Mouse (Mus musculus) layer of hippocampus, adult 18-20 months (tissue): ENCODE measurements around the gene Ppp2r1b. TPM values are rescaled to one million over a fixed set of nuclear protein-coding genes. Genes with fewer than 3 reads are reported as not detected.

Source experiments
- DNase-seq, 2 experiments: peaks; one replicate each; pipeline ENCODE4 v3.0.0; 2022; ENCODE audit warnings: low spot score in 2 of 2
- total RNA-seq, 2 experiments: library from RNA; stranded (reverse); gene quantifications; 2 replicates each; pipeline ENCODE4 v1.2.3; 2021

The Ppp2r1b gene
- total RNA-seq, 2 experiments from 2014 or later = 17.4 to 17.7 TPM

DNA sequence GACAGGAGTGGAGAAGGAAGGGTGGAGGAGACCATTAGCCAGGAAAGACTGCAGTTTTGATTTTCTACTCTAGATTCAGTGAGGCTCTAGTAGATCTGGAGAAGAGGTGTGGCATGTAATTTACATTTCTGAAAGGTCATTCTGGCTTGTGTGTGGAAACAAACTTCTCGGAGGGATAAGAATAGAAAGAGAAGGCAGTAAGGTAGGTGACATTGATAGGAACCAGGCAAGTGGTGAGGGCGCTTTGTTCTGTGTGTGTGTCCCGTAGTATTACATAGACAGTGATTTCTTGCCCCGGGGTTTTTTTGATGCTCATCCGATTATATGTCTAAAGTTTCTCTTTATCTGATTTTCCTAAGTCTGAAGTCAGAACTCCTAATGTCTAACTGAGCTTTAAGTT is 19.8 kb downstream of the Ppp2r1b start:
- DNase-seq = no peak

DNA sequence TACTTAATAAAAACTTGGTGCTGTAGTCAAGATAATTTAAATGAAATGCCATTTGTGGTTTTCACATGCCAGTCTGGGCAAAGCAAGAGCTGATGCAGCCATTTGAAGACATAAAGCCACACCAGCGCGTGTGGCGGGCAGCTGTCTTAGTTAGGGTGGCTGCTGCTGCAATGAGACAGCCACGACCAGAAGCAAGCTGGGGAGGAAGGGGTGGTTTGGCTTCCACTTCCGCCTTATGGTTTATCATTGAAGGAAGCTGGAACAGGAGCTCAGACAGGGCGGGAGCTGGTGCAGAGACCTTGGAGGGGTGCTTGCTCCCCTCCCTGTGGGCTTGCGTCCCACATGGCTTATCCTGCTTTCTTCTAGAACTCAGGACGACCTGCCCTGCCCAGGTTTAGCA is 20.7 kb downstream of the Ppp2r1b start:
- no peak for DNase-seq

DNA sequence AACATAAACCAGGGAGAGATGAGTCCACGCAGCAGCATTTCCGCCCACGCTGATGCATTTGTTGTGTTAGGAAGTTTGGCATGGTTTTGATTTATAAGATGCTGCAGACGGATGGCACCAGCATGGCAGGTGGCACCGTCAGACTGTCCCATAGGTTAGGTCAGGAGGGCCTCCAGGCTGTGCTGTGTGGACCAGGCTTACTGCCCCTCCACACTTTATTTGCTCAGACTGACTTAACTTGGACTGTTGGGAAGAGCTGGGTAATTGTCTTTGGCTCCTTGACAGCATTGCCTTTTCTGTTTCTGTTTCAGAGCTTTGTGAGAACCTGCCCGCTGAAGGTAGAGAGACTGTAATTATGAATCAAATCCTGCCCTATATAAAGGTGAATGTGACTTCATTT is 21.9 kb downstream of the Ppp2r1b start:
- DNase-seq = peak in 1 of 2 experiments; percentile 36

GRCm38 (mm10) chr9:50868182-50868581 is 23.1 kb downstream of the Ppp2r1b start:
- no peak for DNase-seq

- peak in 1 of 2 experiments; percentile 54 for DNase-seq
These were observed 28.1 kb downstream of the Ppp2r1b start for GRCm38 (mm10) chr9:50873210-50873609.

DNA sequence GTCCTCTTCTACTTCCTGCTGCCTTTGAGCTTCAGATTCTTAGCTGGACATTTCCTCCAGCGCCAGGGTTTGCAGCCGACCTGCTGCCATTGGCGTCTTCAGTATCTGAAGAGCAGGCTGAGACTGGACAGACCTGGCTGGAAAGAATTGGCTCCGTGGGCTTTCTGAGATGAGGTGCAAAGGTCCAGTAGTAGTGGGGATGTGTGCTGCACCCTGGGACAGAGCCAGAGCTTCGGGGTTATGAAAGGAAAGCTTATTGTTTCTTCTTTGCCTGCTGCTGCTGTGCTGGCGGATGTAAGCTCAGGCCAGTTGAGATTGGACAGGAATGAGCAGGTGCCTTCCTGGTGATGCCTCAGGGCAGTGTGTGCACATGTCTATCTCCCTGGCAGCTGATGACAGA is 28.9 kb downstream of the Ppp2r1b start:
- DNase-seq = no peak

GRCm38 (mm10) chr9:50875470-50875869 is 30.4 kb downstream of the Ppp2r1b start:
- DNase-seq = no peak

DNA sequence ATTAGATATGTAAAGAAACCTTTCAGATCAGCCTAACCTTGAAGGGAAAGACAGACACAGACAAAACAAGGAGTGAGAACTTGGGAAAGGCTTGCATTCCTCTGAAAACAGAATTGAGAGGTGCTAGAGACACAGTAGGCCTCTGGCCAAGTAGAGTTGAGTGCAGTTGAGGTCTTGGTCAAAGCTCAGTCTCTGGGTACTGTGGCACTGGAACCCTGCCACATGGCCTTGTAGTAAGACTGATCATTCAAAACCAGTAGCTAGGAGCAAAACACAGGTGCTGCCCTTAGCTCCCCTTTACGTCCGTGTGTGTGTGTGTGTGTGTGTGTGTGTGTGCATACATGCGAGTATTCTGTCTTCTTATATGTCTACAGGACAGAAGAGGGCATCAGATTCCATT is 31.2 kb downstream of the Ppp2r1b start:
- DNase-seq = no peak

DNA sequence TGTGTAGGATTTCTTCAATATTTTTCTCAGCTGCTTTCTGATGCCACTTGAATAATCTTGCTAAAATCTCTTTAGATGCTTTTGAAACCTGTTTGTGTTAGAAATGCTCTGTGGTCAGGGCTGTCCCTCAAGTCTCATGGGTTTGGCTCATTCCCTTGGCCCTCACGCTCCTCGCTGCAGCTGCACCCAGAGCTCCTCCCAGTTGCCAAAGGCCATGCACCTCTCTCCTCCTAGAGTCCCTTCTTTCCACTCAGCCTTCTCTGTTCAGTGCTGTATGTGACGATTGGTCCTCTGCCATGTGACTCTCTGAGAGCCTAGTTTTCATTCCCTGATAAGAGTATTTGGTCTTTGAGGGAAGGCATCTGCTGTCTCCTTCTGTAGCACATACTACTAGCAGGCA is 32.3 kb downstream of the Ppp2r1b start:
- DNase-seq = no peak

DNA sequence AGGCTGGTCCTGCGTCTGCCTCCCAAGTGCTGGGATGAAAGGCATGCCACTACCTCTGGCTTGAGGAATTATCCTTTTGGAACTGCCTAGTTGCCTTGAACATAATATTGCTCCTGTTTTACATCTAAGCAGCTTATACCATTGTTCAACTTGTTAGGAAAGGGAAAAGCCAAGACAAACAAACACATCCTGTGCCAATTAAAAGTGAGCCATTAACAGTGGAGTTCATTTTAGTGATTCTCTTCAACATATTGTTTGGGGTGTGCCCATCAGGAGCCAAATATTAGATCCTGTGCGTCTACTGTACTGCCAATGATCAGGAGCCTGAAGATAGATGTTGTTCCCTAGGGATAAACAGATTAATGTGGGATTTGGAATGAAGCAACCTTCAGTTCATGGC is 37.1 kb downstream of the Ppp2r1b start:
- no peak for DNase-seq

- DNase-seq = peak in 1 of 2 experiments; percentile 59
These were observed 39.0 kb downstream of the Ppp2r1b start for GRCm38 (mm10) chr9:50884093-50884492.

DNA sequence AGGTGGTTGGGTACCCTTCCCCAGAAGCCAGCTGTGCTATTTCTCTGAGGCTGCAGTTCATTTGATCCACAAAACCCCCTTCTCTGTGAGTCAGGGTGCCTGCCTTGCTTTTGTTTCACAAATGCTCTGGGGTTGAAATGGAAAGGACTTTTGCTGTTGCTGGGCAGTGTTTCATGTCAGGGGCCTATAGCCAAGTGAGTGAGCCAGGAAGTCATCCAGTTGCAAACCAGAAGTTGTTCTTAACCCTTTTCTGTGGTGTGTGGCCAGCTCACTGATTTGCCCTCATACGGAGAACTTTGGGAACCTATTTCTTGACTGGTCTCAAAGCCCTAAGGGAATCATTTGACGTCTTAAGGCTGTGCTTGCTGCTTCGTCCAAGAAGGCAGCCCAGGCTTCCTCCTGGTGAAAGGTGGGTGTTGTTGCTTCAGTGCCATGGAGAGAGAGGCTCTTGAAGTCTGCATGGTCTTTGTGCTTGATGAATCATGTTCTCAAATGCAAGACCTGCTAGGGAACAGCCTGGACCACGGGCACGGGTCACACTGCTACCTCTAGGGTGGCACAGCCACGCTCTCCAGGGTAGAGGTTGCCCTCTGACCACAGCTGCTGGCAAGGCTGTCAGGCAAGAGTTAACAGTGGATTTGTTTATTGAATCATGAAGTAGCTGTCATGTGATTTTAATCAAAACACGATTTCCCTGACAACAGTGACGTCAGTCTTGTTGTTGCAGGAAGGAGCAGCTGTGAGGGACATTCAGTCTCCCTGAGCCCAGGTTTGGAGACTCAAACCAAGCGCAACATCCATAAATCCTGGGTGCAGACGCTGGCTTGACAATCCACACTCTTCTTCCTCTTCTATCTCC is 39.9 kb downstream of the Ppp2r1b start:
- DNase-seq = peak in 1 of 2 experiments; percentile 79

- no peak for DNase-seq
These were observed 40.5 kb downstream of the Ppp2r1b start for GRCm38 (mm10) chr9:50885600-50885987.

GRCm38 (mm10) chr9:50886870-50887269 is 41.8 kb downstream of the Ppp2r1b start:
- DNase-seq = no peak

DNA sequence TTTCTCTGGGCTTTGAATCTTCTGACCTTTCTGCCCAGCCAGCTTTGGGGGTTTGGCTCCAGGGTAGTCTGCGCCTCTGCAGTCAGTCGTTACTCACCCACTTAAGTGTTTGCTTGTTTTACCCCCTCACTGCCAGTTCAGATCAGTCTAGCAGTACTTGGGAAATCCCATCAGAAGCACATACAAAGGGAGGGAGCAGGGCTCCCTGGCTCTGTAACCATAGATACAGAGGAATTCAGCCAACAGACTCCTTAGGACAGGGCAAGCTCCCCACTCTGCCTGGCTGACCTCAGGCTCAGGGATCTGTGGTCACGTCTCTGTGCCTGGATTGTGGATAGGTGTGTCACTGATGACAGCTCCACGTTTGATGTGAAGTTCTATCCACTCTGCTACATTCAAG is 42.2 kb downstream of the Ppp2r1b start:
- DNase-seq = no peak

GRCm38 (mm10) chr9:50889211-50889610 is 44.1 kb downstream of the Ppp2r1b start:
- no peak for DNase-seq

DNA sequence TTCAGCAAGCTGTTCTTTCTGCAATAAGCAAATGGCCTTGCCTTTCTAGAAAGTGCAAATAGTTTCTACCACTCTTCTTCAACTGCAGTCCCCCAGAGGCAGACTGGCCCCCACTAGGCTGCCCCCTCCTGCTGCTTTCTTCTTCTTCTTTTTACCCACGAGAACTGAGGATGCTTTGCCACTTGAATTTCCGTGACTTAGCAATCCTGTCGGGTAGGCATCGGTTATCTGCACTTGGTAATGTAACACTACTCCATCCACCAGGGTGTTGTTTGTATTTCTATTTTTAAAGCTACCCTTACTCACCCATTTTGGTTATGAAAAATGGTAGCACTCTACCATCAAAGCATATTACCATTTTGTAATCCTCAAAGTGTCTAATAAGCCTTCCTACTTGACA is 44.9 kb downstream of the Ppp2r1b start:
- no peak for DNase-seq

DNA sequence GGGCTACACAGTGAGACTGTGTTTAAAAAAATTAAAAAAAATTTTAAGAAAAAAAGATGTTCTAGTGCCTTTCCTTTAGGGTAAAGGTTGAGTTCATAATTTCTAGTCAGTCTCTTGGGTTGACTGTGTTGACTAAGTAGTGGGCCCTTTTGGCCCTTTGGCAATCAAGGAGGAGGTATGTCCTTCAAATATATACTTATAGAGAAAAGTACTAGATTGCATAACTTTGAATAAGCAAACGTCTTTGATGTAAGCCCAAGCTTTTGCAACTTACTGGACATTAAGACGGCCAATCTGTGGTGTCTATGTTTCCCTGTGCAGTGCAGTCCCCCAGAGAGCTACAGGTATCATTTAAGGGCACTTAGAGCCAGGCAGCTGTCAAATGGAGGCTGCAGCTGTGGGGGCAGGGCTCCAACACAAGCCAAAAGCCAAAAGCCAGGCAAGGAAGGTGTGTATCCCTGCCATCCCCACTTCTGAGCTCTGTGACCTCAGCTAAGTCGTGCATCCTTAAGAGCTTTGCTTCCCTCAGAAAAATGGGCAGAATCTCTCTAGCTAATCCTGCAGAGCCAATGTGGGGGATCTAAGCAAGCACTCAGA is 45.5 kb downstream of the Ppp2r1b start:
- no peak for DNase-seq

DNA sequence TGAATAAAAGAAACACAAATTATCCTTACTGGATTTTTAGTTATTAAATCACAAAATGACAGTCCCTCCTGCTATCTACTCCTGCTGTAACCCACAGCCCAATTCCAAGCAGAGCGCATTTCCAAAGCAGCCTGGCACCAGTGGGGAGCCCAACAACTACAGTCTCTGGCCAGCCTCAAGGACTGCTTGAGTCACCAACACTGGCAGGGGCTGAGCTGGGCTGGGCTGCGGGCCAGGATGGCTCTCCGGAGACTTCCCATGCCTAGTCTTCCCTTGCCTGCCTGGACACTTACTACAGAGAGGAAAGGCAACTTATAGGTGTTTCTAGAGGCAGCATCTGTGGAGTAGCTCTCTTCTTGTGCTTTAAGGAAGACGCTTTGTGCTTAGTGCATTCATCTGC is 48.6 kb downstream of the Ppp2r1b start:
- DNase-seq = peak in 1 of 2 experiments; percentile 67

DNA sequence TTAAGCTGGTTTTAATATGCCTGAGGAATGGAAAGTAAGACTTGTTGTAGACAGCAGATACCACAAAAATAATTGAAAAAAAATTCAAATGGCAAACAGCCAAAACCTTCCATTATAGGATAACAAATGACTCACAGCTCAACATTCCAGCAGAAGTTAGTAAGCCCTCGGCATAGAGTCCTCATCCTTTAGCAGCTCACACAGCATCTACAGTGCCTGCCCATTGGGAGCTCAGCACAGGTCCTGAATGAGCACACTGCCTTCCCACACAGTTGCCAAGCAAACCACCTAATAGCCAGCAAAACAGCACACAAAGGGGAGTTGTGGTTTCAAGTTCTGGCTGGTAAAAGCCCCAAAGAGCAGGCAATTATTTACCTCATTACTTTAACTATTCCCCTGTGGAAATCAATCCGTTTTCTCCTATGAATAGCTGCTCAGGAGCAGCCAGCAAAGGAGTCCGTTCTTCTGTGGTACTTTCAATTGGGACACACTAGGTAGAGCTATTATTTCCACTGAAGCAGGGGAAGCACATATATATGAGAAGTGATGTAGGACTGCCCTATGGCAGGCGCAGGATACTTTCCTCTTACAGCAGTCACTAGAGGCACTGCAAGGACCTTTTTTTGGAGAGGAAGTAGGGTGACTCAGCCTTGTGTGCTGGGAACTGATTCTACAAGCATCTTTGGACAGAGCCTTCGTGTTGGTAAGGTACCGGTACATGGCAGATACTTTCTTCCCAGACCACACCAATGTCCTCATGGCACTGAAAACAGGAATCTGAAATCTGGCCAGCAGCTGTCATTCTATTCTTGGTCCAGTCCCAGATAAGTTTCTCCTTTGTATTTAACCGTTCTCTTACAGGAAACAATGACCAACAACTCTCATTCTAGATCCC is 55.2 kb downstream of the Ppp2r1b start:
- no peak for DNase-seq

DNA sequence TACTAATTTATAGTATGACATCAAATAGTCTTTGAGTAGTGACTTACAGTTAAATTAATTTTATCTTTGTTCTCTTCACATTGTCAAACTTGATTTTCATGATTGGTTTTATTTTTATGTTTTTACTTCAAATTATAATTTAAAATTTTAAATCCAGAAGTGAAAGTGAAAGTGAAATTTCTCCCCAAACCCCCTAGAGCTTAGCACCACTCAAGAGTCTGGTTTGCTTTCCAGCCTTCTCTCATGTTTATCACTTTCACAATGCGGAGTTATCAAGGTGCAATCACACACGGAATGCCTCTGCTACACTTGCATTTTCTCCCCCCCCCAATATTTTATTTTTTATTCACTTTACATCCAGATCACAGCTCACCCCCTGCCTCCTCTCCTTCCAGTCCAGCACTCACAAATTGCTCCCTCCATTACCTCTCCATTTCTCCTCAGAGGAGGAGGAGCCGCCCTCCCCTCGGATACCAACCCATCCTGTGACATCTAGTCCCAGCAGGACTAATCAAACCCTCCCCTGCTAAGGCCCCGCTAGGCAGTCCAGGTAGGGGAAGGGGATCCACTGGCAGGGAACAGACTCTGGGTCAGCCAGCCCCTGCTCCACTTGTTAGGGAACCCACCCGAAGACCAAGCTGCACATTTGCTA is 59.2 kb downstream of the Ppp2r1b start:
- DNase-seq = no peak
